Mouse (Mus musculus) forebrain, postnatal 0 days (tissue): ENCODE measurements at regions not wholly inside any gene's neighbourhood (a gene's known extent, or its start where the extent isn't known, plus 50 kb on each side); places are given as distances from the start of the nearest gene placed in this dataset.
A peak's percentile ranks its signal among the peaks of the same experiment; 100 is the strongest.

Experiments
- ATAC-seq: fragments of 200-750 bp; cut with Nextera tagmentation; 2 replicates; pipeline ENCODE4 v1.8.0; 2017; ENCODE audit warnings: mild to moderate bottlenecking, moderate library complexity
- DNase-seq: peaks from one replicate; pipeline ENCODE4 v3.0.0-alpha.2; 2015
- H3K27ac ChIP-seq: fragments of 300-500 bp; sonication (generic); 2 replicates; pipeline ENCODE4 v1.5.1; 2014; ENCODE audit warnings: low read depth, mild to moderate bottlenecking, antibody characterized with exemption, low read length, moderate library complexity, mixed read lengths
- H3K27me3 ChIP-seq: fragments of 300-500 bp; sonication (generic); 2 replicates; pipeline ENCODE4 v1.6.1; 2014; ENCODE audit warnings: mild to moderate bottlenecking, low read length, mixed read lengths; ENCODE audit not compliant: insufficient read depth
- H3K36me3 ChIP-seq: fragments of 300-500 bp; sonication (generic); 2 replicates; pipeline ENCODE4 v1.6.1; 2014; ENCODE audit warnings: mild to moderate bottlenecking, moderate library complexity; ENCODE audit not compliant: insufficient read depth
- H3K4me1 ChIP-seq: fragments of 300-500 bp; sonication (generic); 2 replicates; pipeline ENCODE4 v1.6.1; 2014; ENCODE audit warnings: antibody characterized with exemption; ENCODE audit not compliant: insufficient read depth
- H3K4me2 ChIP-seq: fragments of 300-500 bp; sonication (generic); 2 replicates; pipeline ENCODE4 v1.6.1; 2014; ENCODE audit warnings: low read depth, mild to moderate bottlenecking, moderate library complexity
- H3K4me3 ChIP-seq: fragments of 300-500 bp; sonication (generic); 2 replicates; pipeline ENCODE4 v1.5.1; 2014; ENCODE audit warnings: low read depth, low read length, mixed read lengths
- H3K9ac ChIP-seq: fragments of 300-500 bp; sonication (generic); 2 replicates; pipeline ENCODE4 v1.6.1; 2014; ENCODE audit warnings: mild to moderate bottlenecking
- H3K9me3 ChIP-seq: fragments of 300-500 bp; sonication (generic); 2 replicates; pipeline ENCODE4 v1.6.1; 2016; ENCODE audit warnings: low read length
- CTCF ChIP-seq: sonication (generic); IDR thresholded peaks from 2 replicates; pipeline ENCODE4 v1.5.1; 2016; ENCODE audit warnings: antibody characterized with exemption, control low read depth, low read depth
- WGBS: fragments of 180-500 bp; shearing (Covaris S2); extraction: QIAGEN DNeasy Blood & Tissue Kit; methylation state at CpG from one replicate; pipeline ENCODE4 v1.1.7; 2014; 5-methylcytosine and 5-hydroxymethylcytosine counted together

DNA sequence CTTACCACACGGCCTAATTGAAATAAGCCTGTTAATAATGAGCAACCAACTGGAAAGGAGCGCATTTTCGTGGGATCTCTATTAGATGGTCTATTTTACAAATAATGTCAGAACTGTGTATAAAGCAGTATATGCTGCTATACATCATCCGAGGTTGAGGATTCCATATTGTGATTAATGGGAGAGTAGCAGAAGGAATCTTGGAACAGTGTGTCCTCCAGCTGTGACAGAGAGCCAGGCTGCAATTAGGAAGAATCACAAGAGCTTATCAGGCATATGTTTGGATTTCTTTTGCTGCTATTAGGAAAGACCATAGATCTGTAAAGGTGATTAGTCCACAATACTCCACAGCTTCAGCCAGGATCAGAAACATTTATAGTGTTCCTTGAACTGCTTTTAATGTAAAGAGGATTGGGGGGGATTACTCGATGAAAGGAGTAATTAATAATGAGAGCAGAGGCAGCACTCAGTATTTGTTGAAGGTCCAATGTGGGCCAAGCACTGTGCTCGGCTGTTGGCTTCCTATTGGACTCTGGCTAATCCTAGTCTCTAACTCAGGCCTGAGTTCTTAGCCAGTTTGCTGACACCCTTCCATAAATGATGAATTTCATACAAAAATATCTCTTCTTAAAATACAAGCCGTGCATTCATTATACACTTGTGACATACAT lies 88.7 kb upstream of the Atp11c start:
- H3K27me3 ChIP-seq: no peaks in the 10 kb centered on the region
- no peak overlapping the region for H3K9ac ChIP-seq
- H3K27ac ChIP-seq: no peak overlapping the region
- no peak overlapping the region for H3K4me2 ChIP-seq
- TF ChIP-seq CTCF: no peak
- H3K9me3 ChIP-seq: no peaks in the 10 kb centered on the region
- H3K36me3 ChIP-seq: no peaks in the 10 kb centered on the region
- no peak overlapping the region for H3K4me3 ChIP-seq
- H3K4me1 ChIP-seq: no peaks in the 10 kb centered on the region
- DNase-seq: no peak
- 47% methylated on average over 7 of the region's 7 CpGs for WGBS
- no peak for ATAC-seq

DNA sequence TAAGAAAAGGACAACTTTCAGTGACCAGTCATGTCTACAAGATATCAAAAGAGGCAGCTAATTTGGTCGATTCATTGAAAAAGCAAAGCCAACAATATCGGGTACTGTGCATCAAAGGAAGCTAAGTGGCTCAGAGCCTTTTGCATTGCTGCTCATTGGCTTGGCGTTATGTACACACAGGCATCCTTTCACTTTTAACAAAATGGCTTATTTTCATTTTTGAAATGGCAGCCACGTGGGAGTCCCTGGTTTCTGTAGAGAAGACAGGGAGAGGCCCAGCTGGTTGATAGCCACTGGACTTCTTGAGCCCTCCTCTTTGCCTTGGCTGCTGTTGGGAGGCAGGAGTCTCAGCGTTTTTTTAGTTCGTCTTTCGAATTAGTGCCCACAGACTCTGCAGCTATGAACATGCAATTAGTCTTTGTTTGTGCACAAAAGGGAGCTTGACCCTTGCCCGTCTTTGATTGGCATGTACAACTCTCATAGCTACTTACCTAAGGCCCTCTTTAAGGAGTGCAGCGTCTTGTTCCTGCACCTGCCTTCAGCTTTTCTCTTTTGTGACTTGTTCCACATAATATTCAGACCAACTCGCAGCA lies 52.3 kb upstream of the Atp11c start:
- H3K36me3 ChIP-seq: no peaks in the 10 kb centered on the region
- H3K4me3 ChIP-seq: no peak overlapping the region
- H3K9me3 ChIP-seq: no peaks in the 10 kb centered on the region
- no peak for TF ChIP-seq CTCF
- no peaks in the 10 kb centered on the region for H3K27me3 ChIP-seq
- 36% methylated on average over 10 of the region's 10 CpGs for WGBS
- peak; percentile 7 for DNase-seq
- H3K9ac ChIP-seq: no peak overlapping the region
- H3K4me1 ChIP-seq: peaks cover 3% of the 10 kb centered on the region; the same call in 1 of the 2 replicates
- no peak overlapping the region for H3K27ac ChIP-seq
- ATAC-seq: peak; percentile 66; the same call in 1 of the 2 replicates
- peak overlapping the region; percentile 23 for H3K4me2 ChIP-seq
